Comparison of ENCODE assay signal across 8 mouse cellular contexts in genomic region chr4:150029885-150030284, GRCm38 (mm10). TPM values are rescaled to one million over a fixed set of nuclear protein-coding genes. Genes with fewer than 3 reads are reported as not detected.
DNase-seq lines count a peak whose midpoint lies in the region; ATAC-seq and TF ChIP-seq lines count a peak whose summit lies in the region.

No protein-coding gene starts in this region.

- no peaks in the 10 kb centered on the region for H3K79me2 ChIP-seq in heart, adult 2 months (replicated peaks; ENCODE audit: control insufficient read depth, insufficient read depth, low read length)

- H3K27ac ChIP-seq in heart, adult 2 months, result no peak overlapping the region
- H3K27ac ChIP-seq in thymus, adult 2 months (ENCODE audit: control insufficient read depth, insufficient read depth, low read length), result no peak overlapping the region
- no peak overlapping the region for H3K27ac ChIP-seq in limb, embryonic 12.5 days
- H3K27ac ChIP-seq in stomach, embryonic 15.5 days, result no peak overlapping the region

- no peaks in the 10 kb centered on the region for H3K9me3 ChIP-seq in limb, embryonic 12.5 days
- H3K9me3 ChIP-seq in stomach, embryonic 15.5 days, result no peaks in the 10 kb centered on the region

- no peak for ATAC-seq in limb, embryonic 12.5 days (ENCODE audit: insufficient number of reproducible peaks, insufficient read depth, low FRiP score, low TSS enrichment, low read depth)
- ATAC-seq in stomach, embryonic 15.5 days (ENCODE audit: insufficient read depth, low FRiP score, low read depth), result no peak

- no peak overlapping the region for H3K9ac ChIP-seq in heart, adult 2 months (ENCODE audit: low read depth, low read length)
- no peak overlapping the region for H3K9ac ChIP-seq in limb, embryonic 12.5 days (replicated peaks)
- no peak overlapping the region for H3K9ac ChIP-seq in stomach, embryonic 15.5 days

- H3K4me1 ChIP-seq in heart, adult 2 months (ENCODE audit: control insufficient read depth, insufficient read depth, low read length), result peaks cover 1% of the 10 kb centered on the region
- H3K4me1 ChIP-seq in thymus, adult 2 months (replicated peaks; ENCODE audit: control insufficient read depth, insufficient read depth, low read length), result peaks cover 23% of the 10 kb centered on the region
- H3K4me1 ChIP-seq in limb, embryonic 12.5 days (replicated peaks), result peaks cover 31% of the 10 kb centered on the region
- H3K4me1 ChIP-seq in stomach, embryonic 15.5 days, result peaks cover 15% of the 10 kb centered on the region

- no peak for TF ChIP-seq CTCF in heart, adult 2 months (IDR thresholded peaks at IDR 0.05)
- TF ChIP-seq CTCF in thymus, adult 2 months (IDR thresholded peaks at IDR 0.05; ENCODE audit: borderline replicate concordance, control insufficient read depth, extremely low read depth, insufficient read depth, low read length, poor library complexity), result no peak

- intact Hi-C loops in heart, adult 2 months (cut with DNase I), result loop anchor here (10.0 kb wide), 1 partner anchor 205 kb away; the partner anchor contains the start of gene Eno1

- H3K4me2 ChIP-seq in limb, embryonic 12.5 days, result peak overlapping the region; percentile 94
- H3K4me2 ChIP-seq in stomach, embryonic 15.5 days, result peak overlapping the region; percentile 90

- no peak for TF ChIP-seq POLR2A in heart, adult 2 months (IDR thresholded peaks at IDR 0.05; ENCODE audit: insufficient read depth, low read depth, low read length)
- no peak for TF ChIP-seq POLR2A in thymus, adult 2 months (IDR thresholded peaks at IDR 0.05; ENCODE audit: control insufficient read depth, extremely low read depth, insufficient read depth, low read length, poor library complexity)

- no peak for DNase-seq in heart, adult 2 months
- no peak for DNase-seq in heart, adult 9 months (ENCODE audit: low spot score in 2 of 2)
- peak; percentile 37 for DNase-seq in thymus, postnatal 14 days
- no peak for DNase-seq in thymus, adult 2 months
- no peak for DNase-seq in adrenal gland, postnatal 4 days (ENCODE audit: low spot score in 2 of 2)
- DNase-seq in spleen, postnatal 36 days (ENCODE audit: low spot score in 2 of 2), result no peak

- no peaks in the 10 kb centered on the region for H3K36me3 ChIP-seq in heart, adult 2 months (ENCODE audit: control insufficient read depth, insufficient read depth, low read length)
- no peaks in the 10 kb centered on the region for H3K36me3 ChIP-seq in thymus, adult 2 months (ENCODE audit: control insufficient read depth, insufficient read depth, low read length)
- no peaks in the 10 kb centered on the region for H3K36me3 ChIP-seq in limb, embryonic 12.5 days
- no peaks in the 10 kb centered on the region for H3K36me3 ChIP-seq in stomach, embryonic 15.5 days

- H3K4me3 ChIP-seq in heart, adult 2 months, result peak overlapping the region; percentile 48
- no peak overlapping the region for H3K4me3 ChIP-seq in thymus, adult 2 months (ENCODE audit: control insufficient read depth, insufficient read depth, low read length)
- peak overlapping the region; percentile 52 for H3K4me3 ChIP-seq in limb, embryonic 12.5 days (replicated peaks)
- peak overlapping the region; percentile 47 for H3K4me3 ChIP-seq in stomach, embryonic 15.5 days (replicated peaks)

- 8% methylated on average over 11 of the region's 11 CpGs for WGBS in heart, adult 2 months
- WGBS in thymus, adult 2 months, result 3% methylated on average over 11 of the region's 11 CpGs
- 3% methylated on average over 11 of the region's 11 CpGs for WGBS in limb, embryonic 12.5 days
- 4% methylated on average over 11 of the region's 11 CpGs for WGBS in stomach, embryonic 15.5 days

- H3K27me3 ChIP-seq in heart, adult 2 months (ENCODE audit: control insufficient read depth, insufficient read depth, low read length), result peaks cover 6% of the 10 kb centered on the region
- peaks cover 14% of the 10 kb centered on the region; the same call in 1 of the 2 replicates for H3K27me3 ChIP-seq in thymus, adult 2 months (ENCODE audit: control insufficient read depth, insufficient read depth, low read length)
- peaks cover 94% of the 10 kb centered on the region for H3K27me3 ChIP-seq in limb, embryonic 12.5 days
- peaks cover 68% of the 10 kb centered on the region for H3K27me3 ChIP-seq in stomach, embryonic 15.5 days (replicated peaks)

- TF ChIP-seq EP300 in heart, adult 2 months (IDR thresholded peaks at IDR 0.05; ENCODE audit: insufficient read depth, low read depth, low read length), result no peak

RNA-seq across cellular contexts. Expression of gene H6pd, which starts 21.1 kb away (rescaled TPM):
- total RNA-seq in heart, adult 2 months (2021), result 10 to 100 TPM; 39.0 to 44.2 TPM
- polyA plus RNA-seq in heart, adult 2 months (2012; rRNA removed), result 27.4 and 29.5 TPM in 2 replicates
- 138 and 152 TPM in 2 replicates for polyA plus RNA-seq in thymus, adult 2 months (2012; rRNA removed)
- polyA plus RNA-seq in limb, embryonic 12.5 days (2016; fragmentation: Nextera tagmentation; extraction: Ambion mirVana), result 7.0 and 10.0 TPM in 2 replicates
- polyA plus RNA-seq in stomach, embryonic 15.5 days (2015; fragmentation: Nextera tagmentation; extraction: Ambion mirVana), result 14.4 and 15.3 TPM in 2 replicates
- total RNA-seq in adrenal gland, postnatal 4 days (2021), result 100 to 1,000 TPM; 108 to 120 TPM

RNA-seq across cellular contexts. Expression of gene Gpr157, which starts 57.3 kb away (rescaled TPM):
- 10 to 100 TPM; 34.2 to 42.4 TPM for total RNA-seq in heart, adult 2 months (2021)
- 21.8 and 29.2 TPM in 2 replicates for polyA plus RNA-seq in heart, adult 2 months (2012; rRNA removed)
- polyA plus RNA-seq in thymus, adult 2 months (2012; rRNA removed), result 7.4 TPM in 2 replicates
- polyA plus RNA-seq in limb, embryonic 12.5 days (2016; fragmentation: Nextera tagmentation; extraction: Ambion mirVana), result 0.79 and 1.0 TPM in 2 replicates
- 1.2 and 1.3 TPM in 2 replicates for polyA plus RNA-seq in stomach, embryonic 15.5 days (2015; fragmentation: Nextera tagmentation; extraction: Ambion mirVana)
- total RNA-seq in adrenal gland, postnatal 4 days (2021), result 1 to 10 TPM; 3.1 to 3.8 TPM
